Mouse (Mus musculus) G1E (cell line): Measurements from ENCODE around the gene Disc1.

Experiments used
- CTCF ChIP-seq: IDR thresholded peaks from 2 replicates; pipeline ENCODE4 v1.5.1; 2012; ENCODE audit warnings: low read depth, low read length, inconsistent platforms, mixed read lengths
- GATA1 ChIP-seq: IDR thresholded peaks from 2 replicates; pipeline ENCODE4 v1.6.1; 2012; ENCODE audit warnings: borderline replicate concordance, low read length, inconsistent platforms, mixed read lengths
- GATA2 ChIP-seq: IDR thresholded peaks from 2 replicates; pipeline ENCODE4 v1.6.1; 2012; ENCODE audit warnings: low read depth, low read length, inconsistent platforms, borderline replicate concordance
- POLR2AphosphoS5 ChIP-seq: IDR thresholded peaks from 2 replicates; pipeline ENCODE4 v1.6.1; 2012; ENCODE audit warnings: low read depth, low read length, inconsistent platforms; ENCODE audit not compliant: insufficient replicate concordance

DNA sequence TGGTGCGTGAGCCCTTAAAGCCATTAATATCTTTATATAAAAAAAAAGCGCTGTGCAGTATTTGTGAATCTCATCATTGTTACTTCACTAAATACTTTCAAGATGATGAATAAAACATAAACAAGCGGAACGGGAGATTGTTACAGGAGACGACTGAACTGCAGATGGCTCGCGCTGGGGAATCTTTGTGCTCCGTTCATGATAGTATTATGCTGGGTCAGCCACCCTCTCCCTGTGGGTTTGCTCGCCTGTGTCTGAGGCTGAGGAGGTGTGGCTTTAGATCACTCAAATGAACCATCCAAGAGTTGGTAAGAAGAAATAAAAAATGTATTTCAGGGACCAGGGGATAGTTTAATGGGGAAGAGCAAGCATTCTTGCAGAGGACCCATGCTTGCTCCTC lies 113.0 kb downstream of the Disc1 start:
- TF ChIP-seq CTCF (no peak), GATA1 (no peak), GATA2 (no peak), POLR2AphosphoS5 (no peak)
